Mouse (Mus musculus): ENCODE results near the gene Cox6b2.

Cox6b2 gene

GRCm38 (mm10) chr7:4764946-4765710 is 12.2 kb upstream of the Cox6b2 start:
- DNase-seq (ENCODE audit: low read depth): no peak

DNA sequence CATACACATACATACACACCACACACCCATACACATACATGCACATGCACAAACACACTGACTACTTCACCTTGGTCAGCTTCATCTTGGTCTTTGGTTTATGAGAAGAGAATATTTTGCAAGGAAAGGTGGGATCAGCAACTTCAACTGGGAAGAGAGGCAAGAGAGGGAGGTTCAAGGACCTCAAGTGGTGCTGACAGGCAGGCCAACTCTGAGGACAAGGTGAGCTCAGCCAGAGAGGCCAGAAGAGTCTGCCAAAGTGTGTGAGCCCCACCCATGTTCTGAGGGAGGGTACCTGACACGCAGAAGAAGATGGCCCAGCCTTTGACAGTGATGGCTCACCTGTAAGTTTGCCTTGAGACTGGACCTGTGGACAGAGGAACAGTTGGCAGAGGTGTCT is 6.8 kb upstream of the Cox6b2 start:
- DNase-seq (ENCODE audit: low read depth): no peak

DNA sequence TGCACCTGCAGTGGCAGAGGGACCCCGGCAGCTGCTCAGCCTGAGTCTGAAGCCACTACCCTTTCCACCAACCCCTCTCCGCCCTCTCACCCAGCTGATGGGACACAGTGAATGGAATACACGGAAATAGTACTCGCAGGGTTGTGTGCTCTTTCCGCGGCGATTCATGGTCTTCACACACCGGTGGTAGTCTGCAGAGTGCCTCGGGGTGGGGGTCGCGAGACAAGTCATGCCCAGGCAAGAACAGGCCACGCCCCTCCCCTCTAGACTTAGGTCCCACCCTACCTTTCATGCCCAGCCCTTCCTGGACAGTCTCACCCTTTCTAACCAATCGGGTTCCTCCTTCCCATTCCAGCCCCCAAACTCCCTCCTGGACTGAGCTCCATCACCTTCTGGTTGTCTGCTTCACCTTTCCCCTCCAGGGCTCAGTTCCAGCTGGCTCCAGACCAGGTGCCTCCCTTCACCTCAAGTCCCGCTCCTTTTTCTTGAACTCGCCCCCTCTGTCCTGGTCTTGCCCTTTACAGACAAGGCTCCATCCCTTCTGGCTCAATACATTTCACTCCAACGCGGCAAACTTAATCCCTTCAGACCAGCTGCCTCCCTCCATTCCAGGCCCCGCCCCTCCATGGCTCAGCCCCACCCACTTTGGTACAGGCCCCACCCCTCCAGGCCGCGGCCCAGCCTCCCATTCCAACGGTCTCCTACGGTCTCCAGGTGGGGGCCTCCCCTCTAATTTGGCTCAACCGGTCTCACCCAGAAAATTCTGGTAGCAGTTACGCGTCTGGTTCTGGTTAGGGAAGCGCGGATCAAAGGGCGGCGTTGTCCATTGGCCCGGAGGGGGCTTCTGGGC is 698 bp downstream of the Cox6b2 start:
- DNase-seq (ENCODE audit: low read depth): no peak

- DNase-seq (ENCODE audit: low read depth): no peak
These were observed 3.7 kb downstream of the Cox6b2 start for GRCm38 (mm10) chr7:4749169-4749568.

DNA sequence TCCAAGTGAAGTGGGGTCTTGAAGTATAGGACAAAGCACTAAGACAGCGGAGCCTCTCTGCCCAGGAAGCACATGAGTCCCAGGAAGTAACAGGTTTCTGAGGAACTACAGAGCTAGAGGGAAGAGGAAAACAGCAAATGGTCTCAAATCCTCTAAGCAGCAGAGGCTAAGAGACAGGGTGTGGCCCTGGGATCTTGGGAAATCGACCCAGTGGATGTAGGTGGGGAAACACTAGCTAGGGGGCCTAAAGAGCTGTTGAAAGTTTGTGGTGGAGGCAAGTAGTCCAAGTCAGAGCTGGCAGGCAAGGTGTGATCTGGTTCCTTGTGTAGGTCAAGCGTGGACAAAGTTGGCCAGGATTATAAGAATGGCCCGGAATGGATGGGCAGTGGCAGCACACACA is 4.6 kb downstream of the Cox6b2 start:
- no peak for DNase-seq (ENCODE audit: low read depth)

GRCm38 (mm10) chr7:4747156-4747899 is 5.6 kb downstream of the Cox6b2 start:
- DNase-seq (ENCODE audit: low read depth): no peak

DNA sequence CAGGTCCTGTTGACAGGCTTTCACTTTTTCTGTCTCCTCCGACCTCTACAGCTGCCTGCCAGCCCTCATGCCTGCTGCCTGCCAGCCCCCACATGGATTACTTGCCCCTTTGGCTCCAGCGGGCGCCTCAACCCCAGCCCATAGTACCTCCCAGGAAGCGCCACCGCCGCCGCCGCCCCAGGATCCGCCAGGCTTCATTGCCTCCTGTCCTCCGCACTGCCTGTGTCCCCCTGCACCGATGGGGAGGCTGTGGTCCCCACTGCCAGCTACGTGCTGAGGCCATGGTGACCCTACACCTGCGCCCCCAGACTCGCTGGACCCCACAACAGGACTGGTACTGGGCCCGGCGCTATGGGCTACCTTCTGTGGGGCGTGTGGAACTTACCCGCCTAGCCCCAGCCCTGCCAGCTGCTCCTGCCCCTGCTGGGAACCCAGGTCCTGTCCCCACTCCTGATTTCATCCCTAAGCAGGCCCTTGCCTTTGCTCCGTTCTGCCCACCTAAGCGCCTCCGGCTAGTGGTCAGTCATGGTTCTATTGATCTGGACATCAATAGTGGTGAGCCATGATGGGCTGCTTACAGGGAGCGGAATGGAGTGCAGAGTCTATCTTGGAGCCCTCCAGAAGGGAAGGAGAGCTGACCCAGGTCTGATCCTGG is 6.4 kb downstream of the Cox6b2 start:
- DNase-seq (ENCODE audit: low read depth): no peak

DNA sequence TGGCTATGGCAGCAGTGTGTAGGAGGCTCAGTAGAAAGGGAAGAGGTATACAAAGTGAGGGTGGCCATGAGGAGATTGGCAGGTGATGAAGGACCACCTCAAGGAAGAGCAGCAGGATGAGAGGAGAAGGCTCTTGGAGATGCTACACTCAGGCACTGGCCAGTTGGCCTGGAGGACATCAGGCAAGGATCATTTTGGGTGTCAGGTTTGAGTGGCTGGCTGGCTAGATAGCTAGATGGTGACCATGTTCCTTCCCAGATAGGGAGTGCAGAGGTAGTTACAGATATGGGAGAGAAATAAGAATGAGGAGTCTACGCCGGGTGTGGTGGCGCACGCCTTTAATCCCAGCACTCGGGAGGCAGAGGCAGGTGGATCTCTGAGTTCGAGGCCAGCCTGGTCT is 8.0 kb downstream of the Cox6b2 start:
- DNase-seq (ENCODE audit: low read depth): no peak

DNA sequence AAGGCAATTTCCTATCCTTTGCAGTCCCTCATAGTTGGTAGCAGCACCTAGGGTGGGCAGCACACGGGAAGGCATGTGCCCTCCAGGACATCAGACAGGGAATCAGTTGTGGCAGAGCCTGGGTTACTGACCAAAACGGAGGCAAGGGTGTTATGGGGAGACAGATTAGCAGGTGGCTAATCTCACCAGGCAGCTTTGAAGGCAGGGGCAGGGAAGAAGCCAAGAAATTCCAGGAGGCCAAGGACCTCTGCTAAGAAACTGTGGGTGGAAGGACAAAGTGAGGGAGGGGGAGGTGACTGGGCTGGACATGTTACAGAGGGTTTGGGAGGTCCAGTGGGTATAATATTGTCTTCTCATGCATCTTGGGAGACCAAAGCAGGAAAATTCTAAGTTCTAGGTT is 9.5 kb downstream of the Cox6b2 start:
- no peak for DNase-seq (ENCODE audit: low read depth)

GRCm38 (mm10) chr7:4742482-4742819 is 10.4 kb downstream of the Cox6b2 start:
- DNase-seq (ENCODE audit: low read depth): no peak

DNA sequence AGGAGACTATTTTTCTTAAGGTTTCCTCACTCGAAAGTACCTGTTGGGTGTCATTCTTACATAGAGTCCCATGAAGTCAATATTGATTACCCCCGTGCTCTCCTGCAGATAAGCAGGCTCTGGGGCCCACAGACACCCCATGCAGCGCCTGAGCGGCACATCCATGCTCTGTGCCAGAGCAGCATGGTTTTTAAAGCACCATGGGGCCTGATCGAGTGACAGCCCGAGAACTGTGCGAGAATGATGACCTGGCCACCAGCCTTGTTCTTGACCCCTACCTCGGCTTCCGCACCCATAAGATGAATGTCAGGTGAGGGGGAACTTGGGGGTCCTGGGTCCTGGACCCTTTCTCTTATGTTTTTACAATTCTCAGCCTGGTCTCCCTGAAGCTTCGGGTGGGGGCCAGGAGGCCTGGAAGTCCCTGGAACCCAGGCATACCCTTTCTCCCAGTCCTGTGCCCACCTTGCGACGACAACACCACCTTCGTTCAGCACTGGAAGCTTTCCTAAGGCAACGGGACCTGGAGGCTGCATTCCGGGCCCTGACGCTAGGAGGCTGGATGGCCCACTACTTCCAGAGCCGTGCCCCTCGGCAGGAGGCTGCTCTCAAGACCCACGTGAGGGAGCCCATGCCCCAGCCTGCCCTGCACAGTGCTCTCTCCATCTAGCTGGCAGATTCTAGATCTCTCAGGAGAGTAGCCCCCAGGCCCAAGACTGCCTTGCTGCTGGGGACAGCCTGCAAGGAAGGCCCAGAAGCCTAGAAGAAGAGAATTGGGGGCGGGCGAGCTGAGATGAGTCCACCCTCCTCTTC is 11.0 kb downstream of the Cox6b2 start:
- no peak for DNase-seq (ENCODE audit: low read depth)

GRCm38 (mm10) chr7:4741151-4741550 is 11.7 kb downstream of the Cox6b2 start:
- no peak for DNase-seq (ENCODE audit: low read depth)

- no peak for DNase-seq (ENCODE audit: low read depth)
These were observed 12.6 kb downstream of the Cox6b2 start for GRCm38 (mm10) chr7:4740309-4740727.

DNA sequence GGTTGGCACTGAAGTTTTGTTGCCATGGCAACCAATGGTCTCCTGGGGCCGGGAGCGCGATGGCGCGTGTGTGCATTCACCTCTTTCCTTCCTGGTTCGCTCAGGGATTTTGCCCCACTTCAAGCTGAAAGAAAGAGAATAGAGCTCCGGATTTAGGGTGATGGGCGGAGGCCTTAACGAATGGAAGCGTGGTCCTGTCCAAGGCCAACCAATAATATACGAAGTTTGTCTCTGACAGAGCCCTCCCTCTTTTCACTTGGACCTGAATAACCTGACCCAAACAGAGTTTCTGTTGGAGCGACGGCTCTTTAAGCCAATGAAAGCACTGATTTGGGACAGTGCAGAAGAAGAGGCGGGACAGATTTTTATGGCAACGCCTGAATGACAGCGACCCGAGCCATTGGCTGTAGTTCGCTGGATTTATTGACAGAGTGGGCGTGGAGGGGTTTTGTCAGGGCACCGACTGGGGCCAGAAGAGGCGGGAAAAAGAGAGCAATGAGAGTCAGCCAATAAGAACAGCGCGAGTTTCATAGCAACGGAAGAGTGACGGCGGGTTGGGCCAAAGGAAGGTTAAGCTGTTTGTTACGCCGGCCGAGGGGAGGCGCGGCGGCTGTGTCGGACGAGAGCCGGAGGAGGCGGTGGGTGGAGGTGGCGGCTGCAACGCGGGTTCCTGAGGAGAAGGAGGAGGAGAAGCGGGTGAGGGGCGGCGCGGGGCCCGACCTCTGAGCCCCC is 13.2 kb downstream of the Cox6b2 start, which contains the start of gene Kmt5c:
TSS of gene Kmt5c (plus strand) at position 572 of the 732 bp plus-strand sequence.
- peak; percentile 99 for DNase-seq (ENCODE audit: low read depth)

GRCm38 (mm10) chr7:4739041-4739543 is 13.8 kb downstream of the Cox6b2 start:
- no peak for DNase-seq (ENCODE audit: low read depth)

DNA sequence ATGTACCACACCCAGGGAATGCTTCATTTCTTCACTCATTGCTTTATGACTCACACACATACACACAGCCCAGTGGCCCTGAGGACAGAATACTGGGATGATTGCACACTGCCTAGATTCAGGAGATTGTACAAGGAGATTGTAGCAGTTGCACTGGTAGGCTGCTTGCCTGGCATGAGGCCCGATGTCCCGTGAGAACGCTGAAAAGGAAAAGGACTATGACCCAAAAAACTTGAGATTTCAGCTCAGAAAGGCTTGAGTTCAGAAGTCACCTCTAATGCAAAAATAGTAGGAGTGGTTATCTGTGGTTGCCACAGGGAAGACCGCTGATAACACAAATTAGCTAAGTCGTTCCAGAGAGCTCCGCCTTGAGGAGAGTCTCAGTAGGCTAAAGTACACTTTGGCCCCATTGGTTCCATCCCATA is 19.9 kb downstream of the Cox6b2 start:
- DNase-seq (ENCODE audit: low read depth): no peak

GRCm38 (mm10) chr7:4731090-4731489 is 21.8 kb downstream of the Cox6b2 start:
- DNase-seq (ENCODE audit: low read depth): no peak

DNA sequence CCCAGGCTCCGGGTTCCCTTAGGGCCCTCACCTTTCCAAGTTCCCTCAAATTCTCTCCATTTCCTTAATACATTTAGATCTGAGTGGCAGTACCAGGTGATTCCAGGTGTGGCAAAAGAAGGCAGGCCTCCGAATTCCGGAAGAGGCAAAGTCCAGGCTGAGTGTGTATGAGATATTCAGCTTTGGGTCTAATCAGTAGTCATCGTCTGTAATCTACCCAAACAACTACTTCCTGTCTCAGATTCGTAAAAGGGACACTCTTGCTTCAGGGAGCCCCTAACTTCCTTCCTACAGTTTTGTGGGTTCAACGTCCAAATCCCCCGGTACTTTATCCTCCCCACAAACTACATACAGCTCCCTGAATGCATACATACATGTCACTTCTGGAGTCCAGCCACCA is 27.7 kb downstream of the Cox6b2 start, which contains the start of gene Tmem150b:
TSS of gene Tmem150b (minus strand) at position 81 of the 400 bp plus-strand sequence.
- no peak for DNase-seq (ENCODE audit: low read depth)

DNA sequence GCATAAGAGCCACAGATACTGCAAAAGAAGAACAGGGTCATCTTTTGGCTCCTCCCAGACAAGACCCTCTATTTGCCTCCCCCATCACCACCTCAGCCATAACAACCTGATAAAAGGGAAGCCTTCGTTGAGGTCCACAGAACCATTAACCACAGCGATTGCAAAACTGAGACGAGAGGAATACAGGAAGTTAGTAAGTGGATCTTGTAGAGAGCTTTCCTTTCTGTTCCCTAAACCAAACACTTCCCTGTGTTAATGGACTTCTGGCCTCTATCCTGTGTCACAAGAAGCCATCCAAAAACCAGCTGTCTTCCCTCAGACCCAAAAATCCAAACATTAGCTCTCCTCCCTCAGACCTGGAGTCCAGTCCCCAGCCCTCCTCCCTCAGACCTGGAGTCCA is 28.5 kb downstream of the Cox6b2 start:
- DNase-seq (ENCODE audit: low read depth): no peak

- DNase-seq (ENCODE audit: low read depth): no peak
These were observed 29.4 kb downstream of the Cox6b2 start for GRCm38 (mm10) chr7:4723508-4723907.

Data from c-Kit-positive CD71-negative TER-119-negative erythroid progenitor cells, embryonic 14.5 days (primary cell).